Mouse (Mus musculus): ENCODE measurements around the gene Itm2c.
A peak's percentile ranks its signal among the peaks of the same experiment; 100 is the strongest.

Itm2c gene

DNA sequence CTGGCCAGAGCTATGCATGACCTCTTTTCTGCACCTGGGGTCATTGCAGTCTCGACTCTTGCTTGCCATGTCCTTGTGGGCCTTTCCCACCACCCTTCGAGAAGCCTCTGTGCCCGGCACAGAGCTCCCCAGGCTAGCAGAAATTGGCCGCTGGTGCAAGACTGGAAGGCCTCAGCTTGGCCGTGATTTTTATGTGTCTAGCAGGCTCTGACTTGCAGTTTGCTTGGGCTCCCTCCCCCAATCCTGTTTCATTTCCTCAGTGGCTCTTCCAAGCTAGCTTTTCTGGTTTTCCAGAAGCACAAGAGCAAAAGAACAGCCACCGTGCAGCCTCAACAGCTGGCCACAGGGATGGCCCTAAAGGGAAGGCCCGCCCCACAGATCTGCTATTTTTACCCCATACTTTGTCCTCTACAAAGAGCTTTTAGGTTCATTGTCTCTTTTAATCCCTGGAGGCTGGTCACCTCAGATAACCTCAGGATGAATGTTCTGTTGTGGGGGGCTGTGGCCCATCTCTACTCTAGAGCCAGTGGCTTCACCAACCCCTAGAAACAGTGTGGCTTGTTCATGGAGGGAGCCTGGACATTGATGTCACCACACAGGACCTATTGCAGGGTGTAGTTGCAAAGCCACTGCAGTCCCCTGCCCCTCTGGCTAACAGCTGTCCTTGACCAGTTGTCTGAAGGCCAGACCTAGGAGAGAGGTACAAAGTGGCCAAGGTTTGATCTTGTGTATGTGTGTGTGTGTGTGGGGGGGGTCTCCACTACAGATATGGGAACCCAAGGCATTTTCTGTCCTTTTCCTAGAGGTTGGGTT is 6.6 kb downstream of the Itm2c start:
- no peak for DNase-seq

DNA sequence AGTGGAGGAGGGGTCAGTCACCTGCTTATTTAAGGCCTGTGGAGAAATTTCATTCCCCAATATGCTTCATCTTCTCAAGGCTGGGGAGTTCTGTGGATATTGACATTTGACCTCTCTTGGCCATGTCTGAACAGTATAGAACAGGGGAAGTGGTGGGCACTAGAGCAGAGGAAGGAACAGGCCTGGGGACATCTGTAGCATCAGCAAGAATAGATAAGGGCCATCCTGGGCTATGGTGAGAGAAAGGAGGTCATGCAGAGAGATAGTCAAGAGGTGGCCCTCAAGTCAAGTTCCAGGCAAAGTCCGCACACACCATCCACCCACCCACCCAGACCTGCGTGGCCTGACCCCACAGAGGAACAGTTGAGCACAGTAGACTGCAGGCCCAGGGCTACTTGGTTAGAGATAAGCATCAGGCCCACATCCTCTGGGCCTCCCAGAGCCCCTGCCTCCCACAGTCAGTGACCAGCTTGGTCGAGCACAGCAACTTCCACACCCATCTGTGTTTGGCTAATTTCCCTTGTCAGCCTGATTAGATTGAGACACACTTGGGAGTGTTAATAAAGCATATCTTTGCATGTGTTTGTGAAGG is 7.5 kb downstream of the Itm2c start:
- no peak for DNase-seq

DNA sequence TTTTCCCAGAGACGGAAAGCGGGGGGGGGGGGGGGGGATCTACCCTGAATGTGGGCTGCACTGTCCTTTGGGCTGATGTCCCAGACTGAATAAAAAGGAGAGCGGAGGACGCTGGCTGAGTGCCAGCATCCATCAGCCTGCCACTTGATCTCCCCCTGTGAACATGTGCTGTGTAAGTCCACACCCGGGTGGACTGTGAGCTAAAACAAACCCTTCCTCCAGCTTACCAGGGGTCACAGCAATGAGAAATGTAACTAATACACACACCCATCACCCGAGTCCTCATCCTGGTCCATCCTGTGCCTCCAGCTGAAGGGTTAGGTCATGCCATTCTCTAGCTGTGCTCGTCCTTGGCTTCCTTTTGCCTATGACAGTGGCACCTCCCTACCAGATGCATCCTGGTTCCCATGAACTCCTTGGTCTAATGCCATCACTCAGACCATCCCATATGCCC is 8.1 kb downstream of the Itm2c start:
- peak; percentile 55 for DNase-seq

DNA sequence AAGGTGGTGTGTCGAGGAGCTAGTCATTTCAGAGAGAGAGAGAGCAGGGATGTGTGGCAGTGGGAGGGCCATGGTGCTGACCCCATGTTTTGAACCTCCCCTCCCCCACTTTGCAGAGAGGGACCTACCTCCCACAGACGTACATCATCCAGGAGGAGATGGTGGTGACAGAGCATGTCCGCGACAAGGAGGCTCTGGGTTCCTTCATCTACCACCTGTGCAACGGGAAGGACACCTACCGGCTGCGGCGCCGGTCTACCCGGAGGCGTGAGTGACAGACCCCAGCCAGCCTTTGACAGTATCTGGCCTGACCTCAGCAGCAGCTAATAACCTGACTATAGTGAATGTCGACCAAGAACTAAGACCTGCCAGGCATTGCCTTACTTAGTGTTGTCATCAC is 12.8 kb downstream of the Itm2c start:
- DNase-seq, result no peak

DNA sequence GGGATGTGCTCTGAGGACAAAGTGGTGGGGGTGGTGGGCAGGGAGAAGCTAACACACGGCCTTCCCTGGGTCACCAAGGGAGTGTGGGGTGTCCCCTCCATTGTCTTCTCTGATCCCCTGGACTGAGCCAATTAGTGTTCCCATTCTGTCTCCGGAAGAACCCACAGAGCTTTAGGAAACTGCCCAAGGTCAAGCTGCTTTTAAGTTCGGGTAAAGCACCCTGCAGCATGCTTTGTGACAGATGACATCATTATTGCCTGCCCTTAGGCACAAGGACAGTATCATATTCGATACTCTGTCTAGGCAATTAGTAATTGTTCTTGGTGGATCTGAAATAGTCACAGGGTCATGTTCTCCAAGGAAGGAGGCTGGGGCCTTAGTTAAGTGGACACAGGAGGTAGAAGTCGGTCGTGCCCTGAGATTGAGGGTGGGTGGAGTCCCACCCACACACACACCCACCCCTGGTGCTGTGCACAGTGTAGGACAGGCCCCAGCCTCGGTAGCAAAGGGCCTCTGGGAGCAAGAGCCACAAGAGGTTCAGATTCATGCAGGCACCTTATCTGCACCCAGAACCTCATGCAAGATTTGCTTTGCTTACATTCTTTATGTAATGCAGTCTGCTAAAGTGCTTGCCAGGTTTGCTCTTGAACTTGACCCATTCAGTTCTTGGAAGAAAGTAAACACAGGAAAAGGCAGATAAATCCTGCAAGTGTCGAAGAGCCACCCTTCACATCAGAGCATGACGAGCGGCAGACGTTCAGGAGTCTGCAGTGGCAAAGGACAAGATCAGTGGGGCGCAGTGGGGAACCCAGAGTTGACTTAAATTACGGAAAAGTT is 14.9 kb downstream of the Itm2c start:
- no peak for DNase-seq

DNA sequence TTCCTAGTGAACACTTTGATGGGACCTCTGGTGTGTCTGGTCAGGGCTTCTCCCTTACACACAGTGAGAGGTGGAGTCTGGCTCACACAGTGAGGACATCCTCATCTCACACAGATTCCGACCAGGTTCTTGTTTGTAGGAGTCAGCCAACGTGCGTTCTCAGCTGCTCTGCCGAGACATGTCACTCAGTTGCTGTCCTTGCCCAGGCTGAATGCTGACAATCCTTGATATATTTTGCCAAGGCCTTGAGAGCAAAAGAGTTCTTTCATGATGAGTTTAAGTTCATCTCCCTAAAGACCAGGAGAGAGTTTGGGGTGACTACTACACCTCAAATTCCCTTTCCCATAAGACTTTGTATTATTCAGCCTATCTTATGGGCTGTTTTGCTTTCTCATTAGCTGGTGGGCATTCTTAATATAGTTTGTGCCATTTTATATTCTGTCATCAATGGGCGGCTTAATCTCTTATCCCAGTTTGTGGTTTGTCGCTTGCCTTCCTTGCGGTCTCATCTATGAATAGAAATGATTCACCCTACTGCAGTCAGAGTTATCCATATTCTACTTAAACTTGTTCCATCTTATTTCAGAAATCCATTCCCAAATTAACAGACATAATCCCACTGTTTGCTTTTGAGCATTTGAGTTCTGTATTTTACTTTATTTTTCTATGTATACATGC is 19.1 kb downstream of the Itm2c start:
- no peak for DNase-seq

DNA sequence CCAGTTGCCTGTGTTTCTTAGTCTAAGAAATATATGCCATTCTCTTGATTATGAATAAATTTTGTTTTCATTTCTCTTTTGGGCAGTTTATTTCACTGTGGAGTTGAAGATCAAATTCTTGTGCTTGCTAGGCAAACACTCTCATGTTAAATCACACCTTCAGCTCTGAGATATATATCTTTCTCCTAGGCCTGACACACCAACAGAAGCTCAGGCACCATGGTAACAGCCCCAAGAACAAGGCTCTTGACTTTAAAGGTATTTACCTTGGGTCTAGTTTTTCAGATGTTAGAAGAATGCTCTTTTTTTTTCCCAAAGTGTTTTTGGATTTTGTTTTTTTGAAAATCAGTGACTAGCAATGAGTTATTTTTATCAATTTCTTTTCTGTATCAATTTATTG is 21.8 kb downstream of the Itm2c start:
- no peak for DNase-seq

DNA sequence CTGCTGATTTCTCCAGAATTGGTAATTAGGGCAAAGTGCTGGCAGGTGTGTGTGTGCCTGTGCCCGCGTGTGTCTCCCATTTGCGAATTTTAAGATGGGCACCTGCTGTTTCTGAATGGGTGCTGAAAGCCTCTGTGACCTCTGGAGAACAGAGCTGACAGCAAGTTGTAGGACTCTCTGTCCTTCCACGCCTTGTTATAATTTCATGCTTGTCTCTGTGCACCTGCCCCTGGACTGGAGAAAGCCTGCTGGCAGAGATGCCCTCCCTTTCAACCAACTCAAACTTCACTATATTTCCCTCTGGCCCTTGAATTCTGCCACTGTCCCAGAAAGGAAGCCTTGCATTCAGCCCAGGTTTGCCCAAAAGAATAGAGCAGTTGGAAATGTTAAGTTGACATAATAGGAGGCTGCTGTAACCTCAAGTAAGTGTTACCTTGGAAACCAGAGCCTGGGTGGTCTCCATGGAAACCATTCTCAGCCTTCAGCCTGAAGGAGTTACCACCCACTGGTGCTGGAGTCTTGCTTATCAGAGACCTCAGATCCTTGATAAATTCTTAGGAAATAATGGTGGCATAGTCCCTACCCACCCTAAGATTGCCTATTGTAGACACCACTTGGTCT is 22.9 kb downstream of the Itm2c start:
- DNase-seq, result peak; percentile 88

DNA sequence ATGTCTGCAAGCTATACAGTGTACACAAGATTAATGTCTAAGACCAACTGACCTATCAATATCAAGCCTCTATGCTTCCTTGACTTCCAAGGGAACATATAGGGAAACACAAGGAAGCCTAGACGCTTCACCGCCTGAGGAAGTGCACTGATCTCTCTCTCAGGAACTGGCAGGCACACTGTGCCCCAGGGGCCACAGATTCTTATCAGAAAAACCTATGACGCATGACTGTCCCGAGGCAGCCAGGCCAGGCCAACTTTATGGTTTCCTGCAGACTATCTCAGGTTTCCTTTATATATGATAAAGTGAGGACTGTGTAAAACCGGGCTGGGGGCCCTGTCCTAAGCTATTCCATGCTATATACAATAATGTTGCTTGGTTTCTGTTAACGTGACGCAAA is 25.5 kb downstream of the Itm2c start:
- no peak for DNase-seq

DNA sequence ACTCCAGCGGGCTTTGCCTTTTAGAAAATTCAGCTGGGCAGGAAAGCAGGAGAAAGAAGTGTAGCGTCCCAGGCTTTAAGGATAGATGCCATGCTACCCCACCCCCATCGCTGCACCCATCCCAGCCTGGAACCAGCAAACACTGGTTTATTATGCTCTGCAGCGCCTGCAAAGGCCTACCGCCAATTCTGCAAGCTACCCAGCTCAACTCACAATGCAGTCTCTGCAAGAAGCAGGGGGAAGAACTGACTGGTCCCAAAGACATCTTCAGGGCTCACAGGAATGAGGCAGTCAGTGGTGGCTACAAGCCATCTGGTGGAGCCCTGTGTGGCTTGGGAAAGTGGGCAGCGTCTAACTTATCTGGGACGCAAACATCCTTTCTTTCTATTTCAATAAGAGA is 27.6 kb downstream of the Itm2c start:
- DNase-seq, result peak; percentile 82

DNA sequence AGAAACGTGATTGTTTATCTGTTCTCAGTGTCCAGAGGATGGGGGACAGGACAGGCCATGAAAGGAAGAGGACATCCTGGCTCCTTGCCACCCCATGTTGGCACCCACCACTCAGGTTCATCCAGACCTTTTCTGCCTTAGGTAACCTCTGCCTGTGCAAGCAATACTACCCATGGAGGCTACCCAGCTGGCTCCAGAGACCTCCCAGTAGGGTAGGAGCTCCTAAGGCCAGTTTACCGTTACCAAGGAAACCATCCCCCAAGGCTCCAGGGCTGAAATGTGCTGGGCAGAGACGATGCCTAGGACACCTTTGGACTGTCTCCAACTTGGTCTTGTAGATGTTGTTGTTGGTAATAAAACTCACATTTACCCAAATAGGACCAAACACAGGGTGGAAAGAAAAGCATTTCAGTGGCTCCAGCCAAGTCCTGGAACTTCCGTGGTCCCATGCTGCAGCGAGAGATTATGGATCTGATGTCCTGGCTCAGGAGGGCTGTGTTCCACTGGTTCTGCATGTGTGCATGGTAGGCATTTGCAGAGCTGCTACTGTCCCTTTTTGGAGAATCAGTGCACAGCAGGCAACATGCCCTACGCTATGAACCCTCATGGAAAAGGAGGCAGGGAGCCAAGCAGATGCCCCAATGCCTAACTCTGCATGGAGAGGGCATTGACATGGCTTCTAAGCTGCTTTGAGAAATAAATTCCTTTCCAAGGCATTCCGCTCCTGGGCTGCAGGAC is 28.2 kb downstream of the Itm2c start:
- DNase-seq, result no peak

DNA sequence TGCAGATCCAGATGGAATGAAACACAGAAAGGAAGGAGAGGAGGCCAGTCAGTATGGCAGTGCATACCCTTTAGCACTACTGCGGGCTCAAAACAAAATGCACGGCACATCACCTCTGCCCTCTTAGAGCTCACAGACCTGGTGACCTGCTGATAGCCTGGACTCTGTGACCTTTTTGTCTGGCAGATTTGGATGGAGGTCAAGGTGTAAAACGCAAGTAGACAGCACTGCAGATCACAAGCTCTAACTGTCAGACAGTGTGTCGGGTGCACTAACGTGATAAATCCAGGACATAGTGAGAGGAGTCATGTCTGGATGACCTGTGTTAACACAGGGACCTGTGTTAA is 28.8 kb downstream of the Itm2c start:
- DNase-seq, result no peak

DNA sequence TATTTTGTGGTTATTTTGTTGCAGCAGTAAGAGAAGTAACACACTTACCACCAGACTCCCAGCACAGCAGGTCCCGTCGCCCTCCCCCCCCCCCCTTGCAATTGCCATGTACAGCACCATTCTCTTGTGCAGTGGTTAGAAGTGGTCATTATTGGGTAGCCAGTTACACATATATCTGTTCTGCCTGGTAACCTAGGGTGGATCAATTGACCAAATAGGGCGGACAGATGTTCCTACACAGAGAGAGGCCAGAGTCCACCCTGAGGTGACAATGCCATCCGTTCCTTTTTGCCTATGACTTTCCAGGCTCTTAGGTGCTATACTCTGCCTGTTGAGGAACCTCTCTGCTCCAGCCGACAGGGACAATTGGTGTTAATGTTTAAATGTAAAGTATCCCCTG is 31.1 kb downstream of the Itm2c start:
- no peak for DNase-seq

DNA sequence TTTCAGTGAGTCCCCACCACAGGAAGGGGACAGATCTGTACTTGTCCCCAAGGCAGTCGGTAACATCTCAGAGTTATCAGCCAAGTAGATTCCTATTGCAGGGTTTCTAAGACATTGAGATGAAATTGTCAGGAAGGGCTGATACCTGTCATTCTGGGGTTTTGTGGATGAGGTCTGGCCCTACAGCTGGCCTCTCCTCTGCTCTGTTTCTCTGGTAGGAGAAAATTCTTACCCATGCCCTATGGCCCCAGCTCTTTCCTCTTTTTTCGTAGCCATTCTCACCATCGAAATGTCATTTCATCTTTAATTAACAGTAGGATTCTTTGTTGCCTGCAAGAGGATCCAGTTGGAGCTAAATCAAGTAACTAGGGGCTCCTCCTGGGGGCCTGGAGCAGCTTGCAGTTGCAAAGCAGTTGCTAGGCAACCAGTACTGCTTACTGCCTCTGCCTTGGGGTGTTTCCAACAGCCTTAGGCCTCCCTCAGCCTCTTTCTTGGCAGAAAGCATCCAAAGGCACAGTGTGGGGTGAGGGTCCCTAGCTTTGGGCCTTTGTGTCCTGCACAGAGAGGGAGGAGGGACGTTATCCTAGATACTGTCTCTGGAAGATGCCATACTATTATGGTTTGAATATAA is 34.1 kb downstream of the Itm2c start, which contains the start of gene 4933407L21Rik:
TSS of gene 4933407L21Rik (plus strand) at position 427 of the 631 bp plus-strand sequence.
- peak; percentile 90 for DNase-seq

DNA sequence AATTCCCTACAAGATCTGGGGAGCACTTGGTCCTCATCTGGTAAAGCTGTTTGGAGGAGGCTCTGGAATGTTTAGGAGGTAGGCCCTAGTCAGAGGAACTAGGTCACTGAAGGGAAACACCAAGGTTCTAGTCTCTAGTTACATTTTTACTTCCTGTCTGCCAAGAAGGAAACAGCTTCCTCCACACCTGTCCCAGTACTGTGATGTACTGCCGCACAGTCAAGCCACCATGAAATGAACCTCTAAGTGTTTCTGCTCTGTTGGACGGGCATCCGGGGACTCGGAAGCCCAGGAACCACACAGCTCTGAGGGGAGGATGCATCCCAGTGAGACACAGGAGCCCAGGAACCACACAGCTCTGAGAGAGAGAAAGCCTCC is 34.6 kb downstream of the Itm2c start:
- no peak for DNase-seq

DNA sequence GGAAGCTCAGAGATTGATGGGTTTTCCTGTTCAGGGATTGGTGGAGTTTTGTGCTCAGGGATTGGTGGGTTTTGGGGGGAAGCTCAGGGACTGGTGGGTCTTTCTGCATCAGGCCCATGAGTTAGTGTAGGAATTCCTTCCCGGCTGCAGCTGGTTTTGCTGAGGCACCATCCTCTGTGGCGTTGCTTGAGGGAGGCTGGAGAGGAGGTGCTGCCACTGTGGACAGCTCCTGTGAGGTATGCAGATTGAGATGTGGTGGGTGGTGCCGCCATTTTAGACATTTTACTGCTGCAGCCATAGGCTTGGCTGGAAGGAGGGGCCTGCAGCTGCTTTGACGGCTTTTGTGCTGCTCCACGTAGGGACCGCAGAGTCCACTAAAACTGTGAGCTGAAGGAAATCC is 35.3 kb downstream of the Itm2c start:
- DNase-seq, result no peak

DNA sequence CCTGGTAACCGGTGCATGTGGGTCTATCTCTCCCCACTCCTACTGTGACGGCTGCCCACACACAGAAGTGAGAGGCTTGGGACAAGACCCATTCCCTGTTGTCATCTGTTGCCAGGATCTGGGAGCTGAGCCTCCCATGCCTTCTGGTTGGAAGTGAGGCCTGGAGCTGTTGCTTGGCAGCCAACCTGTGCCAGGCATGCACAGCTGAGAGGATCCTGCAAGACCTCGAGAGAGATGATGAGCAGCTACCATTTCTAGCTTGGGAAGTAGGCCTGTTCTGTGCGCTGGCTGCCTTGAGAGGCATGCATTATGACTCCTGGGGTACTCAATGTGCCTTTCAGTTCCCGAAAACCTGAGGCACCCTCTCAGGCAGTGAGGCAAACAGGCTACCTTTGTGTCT is 37.1 kb downstream of the Itm2c start:
- DNase-seq, result peak; percentile 82

DNA sequence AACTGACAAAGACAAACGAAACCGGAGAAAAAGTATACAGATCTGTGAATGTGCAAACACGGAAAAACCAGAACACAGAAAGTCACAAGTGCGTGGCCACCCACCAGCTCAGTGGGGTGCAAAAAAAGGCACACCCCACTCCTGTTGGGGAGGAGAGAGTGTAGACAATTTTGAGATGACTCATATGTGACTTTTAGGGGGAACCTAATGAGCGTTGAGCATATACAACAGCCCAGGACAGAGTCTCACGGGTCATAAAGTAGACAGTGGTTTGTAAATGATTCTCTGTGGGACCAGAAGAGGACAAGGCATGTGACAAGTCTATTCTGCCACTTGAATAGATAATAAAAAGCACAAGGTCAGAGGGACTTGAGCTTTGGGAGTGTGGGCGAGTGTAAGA is 39.1 kb downstream of the Itm2c start:
- no peak for DNase-seq

DNA sequence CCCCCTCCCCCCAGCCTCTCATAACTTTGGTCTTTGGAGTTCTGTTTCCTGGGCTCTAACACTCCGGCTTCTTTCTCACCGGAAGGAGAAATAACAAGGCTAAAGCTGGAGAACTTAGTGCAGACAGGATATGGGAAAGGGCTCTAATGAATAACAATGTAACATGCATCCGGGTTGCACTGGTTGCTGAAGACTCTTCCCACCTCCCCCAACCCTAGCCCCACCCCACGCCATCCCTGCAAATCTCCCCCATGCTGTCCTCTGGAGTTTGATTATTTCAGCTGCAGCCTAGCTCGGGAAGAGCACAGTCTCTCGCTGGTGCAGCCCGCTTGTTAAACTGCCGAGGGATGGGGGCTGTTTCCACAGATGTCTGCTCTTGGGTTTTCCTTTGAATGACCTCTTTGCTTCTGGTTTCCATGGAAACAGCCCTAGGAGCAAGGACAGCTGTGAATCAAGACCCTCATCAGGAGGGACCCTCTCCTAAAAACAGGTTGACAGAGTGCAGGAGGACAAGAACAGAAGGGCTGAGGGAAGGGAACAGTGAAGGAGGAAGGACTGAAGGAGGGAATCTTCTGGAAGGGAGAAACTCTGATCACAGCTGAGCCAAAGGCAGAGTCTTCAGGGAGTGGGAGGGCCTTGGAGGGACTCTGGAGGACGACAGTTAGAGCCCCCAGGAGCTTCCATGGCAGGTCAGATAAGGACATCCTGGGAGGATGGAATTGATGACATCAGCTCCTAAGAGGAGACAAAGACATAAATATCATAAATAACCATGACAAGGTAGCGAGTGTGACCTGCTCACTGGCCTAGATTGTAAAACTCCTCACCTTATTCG is 39.8 kb downstream of the Itm2c start:
- DNase-seq, result no peak

DNA sequence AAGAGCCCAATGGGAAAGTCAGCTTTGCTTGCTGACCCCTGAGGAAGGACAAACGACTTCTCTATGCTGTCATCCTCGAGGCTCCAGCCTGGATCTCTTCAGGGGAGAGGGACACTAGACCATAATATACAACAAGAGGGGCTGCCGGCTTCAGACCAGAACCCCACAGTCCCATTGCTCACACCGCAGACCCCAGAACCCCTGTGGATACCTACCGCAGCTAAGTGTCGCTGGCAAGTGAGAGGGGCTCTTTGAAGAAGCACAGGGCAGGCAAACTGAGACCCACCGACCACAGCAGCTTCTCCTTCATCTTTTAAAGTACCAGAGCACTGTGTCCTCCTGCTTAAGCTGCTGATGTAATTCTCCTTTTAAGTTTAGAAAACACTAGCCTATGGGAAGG is 40.5 kb downstream of the Itm2c start:
- DNase-seq, result no peak
